21 mouse cellular contexts compared by ENCODE assay signal in genomic region chr2:101909326-101910080, GRCm38 (mm10). TPM values are rescaled to one million over a fixed set of nuclear protein-coding genes. Genes with fewer than 3 reads are reported as not detected.
DNase-seq lines count a peak whose midpoint lies in the region; ATAC-seq and TF ChIP-seq lines count a peak whose summit lies in the region.
"Had no signal": no experiment of that assay in that cellular context is flagged by ENCODE, and none has a peak within 500 bp of the region (broad histone marks: within the 10 kb centered on the region; RNA-seq: fewer than 3 reads in every experiment).

No protein-coding gene starts in this region.

- WGBS in hindbrain, embryonic 10.5 days = 82% methylated on average over 15 of the region's 15 CpGs
- WGBS in hindbrain, embryonic 12.5 days = 80% methylated on average over 15 of the region's 15 CpGs
- 83% methylated on average over 15 of the region's 15 CpGs for WGBS in heart, embryonic 11.5 days (ENCODE audit: insufficient replicate concordance)
- WGBS in liver, postnatal 0 days (ENCODE audit: insufficient replicate concordance) = 78% methylated on average over 15 of the region's 15 CpGs

- peaks cover 35% of the 10 kb centered on the region for H3K4me1 ChIP-seq in hindbrain, embryonic 10.5 days (replicated peaks)
- H3K4me1 ChIP-seq in hindbrain, embryonic 12.5 days = peaks cover 16% of the 10 kb centered on the region
- H3K4me1 ChIP-seq in heart, embryonic 11.5 days (ENCODE audit: control insufficient read depth, insufficient read depth, low read length) = 0 out of 2 replicates have a peak, but pooled peaks cover 2% of the 10 kb centered on the region
- peaks cover 3% of the 10 kb centered on the region for H3K4me1 ChIP-seq in liver, postnatal 0 days (ENCODE audit: insufficient read depth)

- H3K4me3 ChIP-seq in hindbrain, embryonic 10.5 days = no peak overlapping the region
- H3K4me3 ChIP-seq in hindbrain, embryonic 12.5 days = no peak overlapping the region
- H3K4me3 ChIP-seq in heart, embryonic 11.5 days (ENCODE audit: low read depth, low read length) = no peak overlapping the region
- no peak overlapping the region for H3K4me3 ChIP-seq in liver, postnatal 0 days (ENCODE audit: low read depth, low read length)
- H3K4me3 ChIP-seq: embryonic facial prominence, embryonic 10.5 days; heart, adult 2 months; heart, embryonic 12.5 days had no signal

- H3K36me3 ChIP-seq in hindbrain, embryonic 10.5 days = 0 out of 2 replicates have a peak, but pooled peaks cover 4% of the 10 kb centered on the region
- H3K36me3 ChIP-seq in hindbrain, embryonic 12.5 days = peaks cover 7% of the 10 kb centered on the region; the same call in 1 of the 2 replicates
- H3K36me3 ChIP-seq in heart, embryonic 11.5 days (ENCODE audit: control insufficient read depth, insufficient read depth, low read length) = no peaks in the 10 kb centered on the region
- H3K36me3 ChIP-seq in liver, postnatal 0 days (replicated peaks; ENCODE audit: insufficient read depth, low read length) = no peaks in the 10 kb centered on the region
- H3K36me3 ChIP-seq: heart, embryonic 12.5 days had no signal

- no peak overlapping the region for H3K4me2 ChIP-seq in hindbrain, embryonic 12.5 days (replicated peaks)
- no peak overlapping the region for H3K4me2 ChIP-seq in heart, embryonic 11.5 days
- no peak overlapping the region for H3K4me2 ChIP-seq in liver, postnatal 0 days (ENCODE audit: low read depth, low read length)
- H3K4me2 ChIP-seq: heart, embryonic 12.5 days had no signal

- no peak for DNase-seq in hindbrain, embryonic 10.5 days (ENCODE audit: low spot score)
- DNase-seq in cerebellum, adult 11-12 months = peak; percentile 90
- DNase-seq in cerebellum, adult 9-10 months = peak; percentile 94
- DNase-seq in cerebellum, postnatal 25 days = peak; percentile 90 to 92
- DNase-seq in liver, postnatal 0 days = no peak
- no peak for DNase-seq in right cerebral cortex, postnatal 14 days
- DNase-seq: adrenal gland, postnatal 14 days; gastrocnemius, postnatal 14 days; heart, adult 2 months; kidney, adult 8-10 months had no signal

- TF ChIP-seq CTCF in liver, postnatal 0 days (IDR thresholded peaks at IDR 0.05; ENCODE audit: low read depth) = no peak

- peak overlapping the region; percentile 66; the same call in 1 of the 2 replicates for H3K27ac ChIP-seq in hindbrain, embryonic 10.5 days
- H3K27ac ChIP-seq in hindbrain, embryonic 12.5 days = no peak overlapping the region
- H3K27ac ChIP-seq in heart, embryonic 11.5 days (ENCODE audit: low read depth, low read length) = no peak overlapping the region
- H3K27ac ChIP-seq in liver, postnatal 0 days (ENCODE audit: low read depth) = no peak overlapping the region
- H3K27ac ChIP-seq: embryonic facial prominence, embryonic 10.5 days; heart, adult 2 months had no signal

- no peak for TF ChIP-seq EP300 in liver, postnatal 0 days (IDR thresholded peaks at IDR 0.05; ENCODE audit: low read depth)

- H3K9ac ChIP-seq in hindbrain, embryonic 12.5 days = no peak overlapping the region
- no peak overlapping the region for H3K9ac ChIP-seq in heart, embryonic 11.5 days (ENCODE audit: low read depth, low read length)
- H3K9ac ChIP-seq in liver, postnatal 0 days (replicated peaks) = no peak overlapping the region
- H3K9ac ChIP-seq: heart, embryonic 12.5 days had no signal

- no peaks in the 10 kb centered on the region for H3K9me3 ChIP-seq in hindbrain, embryonic 10.5 days
- H3K9me3 ChIP-seq in hindbrain, embryonic 12.5 days (replicated peaks) = no peaks in the 10 kb centered on the region
- no peaks in the 10 kb centered on the region for H3K9me3 ChIP-seq in heart, embryonic 11.5 days (replicated peaks; ENCODE audit: control insufficient read depth, low read length)
- H3K9me3 ChIP-seq in liver, postnatal 0 days (ENCODE audit: low read length) = no peaks in the 10 kb centered on the region
- H3K9me3 ChIP-seq: embryonic facial prominence, embryonic 10.5 days had no signal

- no peak for ATAC-seq in hindbrain, embryonic 12.5 days (ENCODE audit: low FRiP score)
- ATAC-seq in heart, embryonic 11.5 days (replicated peaks; ENCODE audit: insufficient number of reproducible peaks, low FRiP score, low TSS enrichment) = no peak
- ATAC-seq in liver, postnatal 0 days = no peak
- ATAC-seq: activated CD4-positive, CD25-positive, alpha-beta regulatory T cell, adult 4 months; forebrain, embryonic 14.5 days; hindbrain, embryonic 16.5 days; inflammation-experienced regulatory T-cells, adult 6 months; intestine, postnatal 0 days; Patski had no signal

- H3K27me3 ChIP-seq in hindbrain, embryonic 10.5 days (ENCODE audit: insufficient read depth, poor library complexity, severe bottlenecking) = no peaks in the 10 kb centered on the region
- H3K27me3 ChIP-seq in hindbrain, embryonic 12.5 days = no peaks in the 10 kb centered on the region
- H3K27me3 ChIP-seq in heart, embryonic 11.5 days (ENCODE audit: control insufficient read depth, insufficient read depth, low read length) = no peaks in the 10 kb centered on the region
- H3K27me3 ChIP-seq in liver, postnatal 0 days (ENCODE audit: insufficient read depth, low read length) = no peaks in the 10 kb centered on the region
- H3K27me3 ChIP-seq: CH12.LX; heart, embryonic 12.5 days; Patski had no signal

RNA-seq across cellular contexts. Expression of gene Commd9, which starts 23.5 kb away (rescaled TPM):
- polyA plus RNA-seq in hindbrain, embryonic 10.5 days (2016; fragmentation: Nextera tagmentation; extraction: Ambion mirVana) = 71.5 and 85.4 TPM in 2 replicates
- polyA plus RNA-seq in hindbrain, embryonic 12.5 days (2016; fragmentation: Nextera tagmentation; extraction: Ambion mirVana) = 76.2 and 85.3 TPM in 2 replicates
- 48.8 and 52.2 TPM in 2 replicates for polyA plus RNA-seq in heart, embryonic 11.5 days (2014; fragmentation: Nextera tagmentation; extraction: Ambion mirVana)
- 20.6 and 23.6 TPM in 2 replicates for polyA plus RNA-seq in liver, postnatal 0 days (2015; fragmentation: Nextera tagmentation; extraction: Ambion mirVana)

RNA-seq across cellular contexts. Expression of gene Prr5l, which starts 26.7 kb away (rescaled TPM):
- polyA plus RNA-seq in hindbrain, embryonic 10.5 days (2016; fragmentation: Nextera tagmentation; extraction: Ambion mirVana) = 17.8 and 21.6 TPM in 2 replicates
- 12.4 and 13.6 TPM in 2 replicates for polyA plus RNA-seq in hindbrain, embryonic 12.5 days (2016; fragmentation: Nextera tagmentation; extraction: Ambion mirVana)
- 7.4 and 9.2 TPM in 2 replicates for polyA plus RNA-seq in heart, embryonic 11.5 days (2014; fragmentation: Nextera tagmentation; extraction: Ambion mirVana)
- 2.9 and 4.0 TPM in 2 replicates for polyA plus RNA-seq in liver, postnatal 0 days (2015; fragmentation: Nextera tagmentation; extraction: Ambion mirVana)

Comparison
In these comparisons a context has a peak if more than half of its experiments do, and no peak if none do; other contexts are left out.
1. DNase-seq: peak in cerebellum, adult 11-12 months (single experiment), cerebellum, adult 9-10 months (single experiment) and cerebellum, postnatal 25 days (2 of 2); none in hindbrain, embryonic 10.5 days (single experiment), liver, postnatal 0 days (single experiment) and right cerebral cortex, postnatal 14 days (single experiment).